Mouse (Mus musculus) cerebellum, adult 2 months (tissue): ENCODE results near the gene Ptpn13. TPM values are rescaled to one million over a fixed set of nuclear protein-coding genes. Genes with fewer than 3 reads are reported as not detected.

ENCODE experiments used
- DNase-seq, 2 experiments: peaks; one replicate each; pipeline ENCODE4 v3.0.0; 2021
- H3K27ac ChIP-seq: fragments of 200-500 bp; 2 replicates; pipeline ENCODE4 v1.5.1; 2012; ENCODE audit warnings: low read length, control low read depth, inconsistent platforms; ENCODE audit not compliant: insufficient read depth
- H3K27me3 ChIP-seq: fragments of 200-500 bp; 2 replicates; pipeline ENCODE4 v1.6.1; 2012; ENCODE audit warnings: inconsistent platforms, mild to moderate bottlenecking, low read length, moderate library complexity; ENCODE audit not compliant: control insufficient read depth, insufficient read depth
- H3K4me1 ChIP-seq: fragments of 200-500 bp; 2 replicates; pipeline ENCODE4 v1.6.1; 2011; ENCODE audit warnings: low read length; ENCODE audit not compliant: control insufficient read depth, insufficient read depth
- H3K4me3 ChIP-seq: fragments of 200-500 bp; replicated peaks from 2 replicates; pipeline ENCODE3; 2011; ENCODE audit warnings: mild to moderate bottlenecking, low read depth, low read length, control low read depth; ENCODE audit not compliant: insufficient read depth
- CTCF ChIP-seq: fragments of 200-500 bp; IDR thresholded peaks from 2 replicates; pipeline ENCODE4 v1.5.1; 2011; ENCODE audit warnings: low read depth, mild to moderate bottlenecking, control low read depth, low read length, moderate library complexity, borderline replicate concordance; ENCODE audit not compliant: insufficient read depth
- POLR2A ChIP-seq: fragments of 200-500 bp; IDR thresholded peaks from 2 replicates; pipeline ENCODE4 v1.6.1; 2011; ENCODE audit warnings: low read length, control low read depth, borderline replicate concordance; ENCODE audit not compliant: insufficient read depth
- whole genome bisulfite sequencing: fragments of 180-500 bp; shearing (Covaris S2); methylation state at CpG from one replicate; pipeline ENCODE4 v1.1.7; 2018; 5-methylcytosine and 5-hydroxymethylcytosine counted together
- polyA plus RNA-seq: library from polyadenylated mRNA; depleted of rRNA; stranded (reverse); fragments of >200 nt; gene quantifications from 2 replicates; pipeline ENCODE4 v1.2.3, GENCODE M21; 2012; rRNA removed

Gene Ptpn13
- 6.1 and 6.6 TPM in 2 replicates for polyA plus RNA-seq

DNA sequence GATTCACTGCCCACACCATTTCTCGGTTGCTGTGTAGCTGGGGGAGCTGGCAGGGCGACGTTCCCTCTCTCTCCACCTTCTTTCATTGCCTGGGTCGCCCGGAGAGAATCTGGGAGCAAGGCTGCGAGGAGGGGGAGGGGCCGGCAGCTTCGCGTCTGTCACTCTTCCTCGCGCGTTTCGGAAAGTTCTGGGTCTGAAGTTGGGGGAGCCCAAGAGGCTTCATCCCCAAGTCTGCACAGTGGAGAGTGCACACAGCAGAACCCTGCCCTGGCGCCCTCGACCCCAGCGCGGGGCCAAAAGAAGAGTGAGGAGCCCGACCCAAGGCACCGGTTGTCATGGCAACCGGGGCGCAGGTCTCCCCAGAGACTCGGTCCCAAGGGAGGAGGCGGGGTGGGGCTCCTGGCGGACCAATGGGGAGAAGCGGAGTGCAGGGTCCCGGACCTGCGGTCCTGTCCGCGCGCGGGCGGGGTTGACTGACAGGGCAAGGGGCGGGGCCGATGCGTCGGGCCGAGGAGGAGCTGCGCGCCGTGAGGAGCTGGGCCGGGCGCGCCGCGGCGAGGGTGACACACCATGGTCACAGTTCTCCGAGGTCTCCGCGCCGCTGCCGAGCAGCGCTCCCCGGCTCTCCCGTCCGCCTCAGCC, at the start of gene Ptpn13:
Gene Ptpn13, plus strand, starts transcription at position 515 of the 642 bp plus-strand sequence.
- peak; percentile 80 to 85 for DNase-seq
- peak within 1 kb of the TSS; percentile 54 for H3K4me3 ChIP-seq
- H3K4me1 ChIP-seq, result no peaks in the 10 kb centered on the region
- WGBS, result under 1% methylated on average over 47 of the region's 55 CpGs
- TF ChIP-seq CTCF, result no peak
- no peak for TF ChIP-seq POLR2A
- no peaks in the 10 kb centered on the region; the same call in 1 of the 2 replicates for H3K27me3 ChIP-seq
- H3K27ac ChIP-seq, result no peak within 1 kb of the TSS

DNA sequence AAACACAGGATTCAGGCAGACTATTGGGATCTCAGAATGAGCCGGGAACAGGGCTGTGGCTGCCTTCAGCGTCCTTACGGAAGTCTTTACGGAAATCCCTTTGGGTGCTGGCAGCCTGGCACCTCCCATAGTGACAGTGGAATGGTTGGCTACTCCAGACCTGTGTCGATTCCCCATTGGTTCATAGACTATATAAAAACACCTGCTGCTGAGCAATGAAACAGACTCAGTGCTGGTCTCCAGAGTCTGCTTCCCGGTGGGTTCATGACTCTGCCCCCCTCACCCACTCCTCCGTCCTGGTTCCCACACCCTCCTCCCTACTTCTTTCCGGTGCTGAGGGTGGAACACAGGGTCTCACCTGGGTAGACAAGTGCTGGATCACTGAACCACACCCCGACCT, 49.8 kb upstream of the Ptpn13 start:
- Histone ChIP-seq H3K4me1 (no peaks in the 10 kb centered on the region), H3K27ac (no peak overlapping the region), H3K27me3 (no peaks in the 10 kb centered on the region), H3K4me3 (no peak overlapping the region)
- DNase-seq, result no peak
- WGBS, result 87% methylated on average over 9 of the region's 9 CpGs
- TF ChIP-seq CTCF, result no peak
- TF ChIP-seq POLR2A, result no peak

GRCm38 (mm10) chr5:103376354-103377295, 48.4 kb upstream of the Ptpn13 start:
- no peak for TF ChIP-seq POLR2A
- TF ChIP-seq CTCF, result no peak
- DNase-seq, result no peak
- Histone ChIP-seq H3K4me1 (no peaks in the 10 kb centered on the region), H3K27me3 (no peaks in the 10 kb centered on the region), H3K4me3 (no peak overlapping the region), H3K27ac (no peak overlapping the region)
- WGBS, result 66% methylated on average over 17 of the region's 17 CpGs

GRCm38 (mm10) chr5:103377493-103378130, 47.4 kb upstream of the Ptpn13 start:
- no peaks in the 10 kb centered on the region for H3K27me3 ChIP-seq
- no peak overlapping the region for H3K4me3 ChIP-seq
- WGBS, result 59% methylated on average over 12 of the region's 12 CpGs
- H3K27ac ChIP-seq, result no peak overlapping the region
- no peak for DNase-seq
- no peaks in the 10 kb centered on the region for H3K4me1 ChIP-seq
- no peak for TF ChIP-seq CTCF

- TF ChIP-seq POLR2A (no peak), CTCF (no peak)
- Histone ChIP-seq H3K27ac (no peak overlapping the region), H3K27me3 (no peaks in the 10 kb centered on the region), H3K4me1 (no peaks in the 10 kb centered on the region), H3K4me3 (no peak overlapping the region)
- 72% methylated on average over 11 of the region's 11 CpGs for WGBS
- no peak for DNase-seq
Measured at GRCm38 (mm10) chr5:103380785-103381527, 44.0 kb upstream of the Ptpn13 start.

DNA sequence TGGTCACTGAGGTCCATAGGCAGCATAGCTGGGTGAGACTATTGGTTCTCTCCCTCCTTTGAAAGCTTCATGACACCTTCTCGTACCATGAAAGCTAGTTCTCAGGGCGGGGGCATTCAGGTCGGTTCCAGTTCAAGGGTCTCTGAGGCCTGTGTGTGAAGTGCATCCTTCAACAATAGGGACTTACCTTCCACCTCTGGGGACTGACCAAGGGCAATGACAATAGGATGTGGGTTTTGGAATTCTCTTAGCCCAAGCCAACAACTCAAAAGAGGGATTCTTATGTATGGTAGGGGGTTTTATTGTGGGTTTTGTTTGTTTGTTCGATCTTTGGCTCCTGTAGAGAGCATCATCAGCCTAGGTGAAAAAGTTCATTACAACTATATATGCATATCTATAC, 42.0 kb upstream of the Ptpn13 start:
- Histone ChIP-seq H3K4me1 (no peaks in the 10 kb centered on the region), H3K27me3 (no peaks in the 10 kb centered on the region), H3K4me3 (no peak overlapping the region), H3K27ac (no peak overlapping the region)
- DNase-seq, result no peak
- 93% methylated on average over 4 of the region's 4 CpGs for WGBS
- TF ChIP-seq POLR2A, result no peak
- no peak for TF ChIP-seq CTCF

DNA sequence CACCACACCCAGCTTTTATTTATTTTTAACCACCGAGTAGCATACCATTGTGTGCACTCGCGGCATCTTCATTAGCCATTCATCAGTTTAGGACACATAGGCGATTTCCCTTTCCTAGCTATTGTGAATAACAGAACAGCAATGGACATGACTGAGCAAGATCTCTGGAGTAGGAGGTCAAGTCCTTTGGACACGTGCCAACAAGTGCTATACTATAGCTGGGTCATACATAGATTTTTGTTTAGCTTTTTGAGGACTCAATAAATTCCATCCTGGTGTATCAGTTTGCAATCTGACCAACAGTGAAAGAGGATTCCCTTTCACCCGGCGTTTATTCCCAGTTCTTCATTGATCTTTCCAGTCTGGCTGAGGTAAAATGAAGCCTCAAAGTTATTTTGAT, 41.0 kb upstream of the Ptpn13 start:
- no peak for DNase-seq
- H3K27ac ChIP-seq, result no peak overlapping the region
- TF ChIP-seq POLR2A, result no peak
- no peak for TF ChIP-seq CTCF
- WGBS, result 78% methylated on average over 7 of the region's 7 CpGs
- H3K27me3 ChIP-seq, result no peaks in the 10 kb centered on the region
- no peak overlapping the region for H3K4me3 ChIP-seq
- no peaks in the 10 kb centered on the region for H3K4me1 ChIP-seq
